Mouse (Mus musculus) ES-E14 (cell line): ENCODE results near the gene Cep290. TPM values are rescaled to one million over a fixed set of nuclear protein-coding genes. Genes with fewer than 3 reads are reported as not detected.

Experiments used
- DNase-seq: peaks from one replicate; pipeline ENCODE4 v3.0.0-alpha.2; 2013; ENCODE audit warnings: low read depth, low spot score
- H3K27ac ChIP-seq: 2 replicates; pipeline ENCODE4 v1.5.1; 2012; ENCODE audit warnings: low read depth, mild to moderate bottlenecking, low read length, moderate library complexity, mixed read lengths; ENCODE audit not compliant: poor library complexity, insufficient read depth, severe bottlenecking
- H3K36me3 ChIP-seq: 2 replicates; pipeline ENCODE4 v1.6.1; 2012; ENCODE audit warnings: mild to moderate bottlenecking, low read length, moderate library complexity, mixed read lengths; ENCODE audit not compliant: control insufficient read depth, poor library complexity, insufficient read depth, severe bottlenecking
- H3K4me1 ChIP-seq, 2 experiments: fragments of 150-350 bp in 1 of 2; sonication (generic) in 1 of 2; 2 replicates each; pipeline ENCODE4 v1.6.1; 2012; ENCODE audit warnings: low read length in 2 of 2, mild to moderate bottlenecking in 1 of 2, mixed read lengths in 1 of 2; ENCODE audit not compliant: control insufficient read depth in 2 of 2, insufficient read depth in 2 of 2, poor library complexity in 1 of 2
- H3K4me3 ChIP-seq, 2 experiments: fragments of 150-350 bp in 1 of 2; sonication (generic) in 1 of 2; 2 replicates each; pipeline ENCODE4 v1.5.1; 2012; ENCODE audit warnings: low read length in 2 of 2, low read depth in 1 of 2, mild to moderate bottlenecking in 1 of 2, mixed read lengths in 1 of 2; ENCODE audit not compliant: insufficient read depth in 1 of 2, poor library complexity in 1 of 2, severe bottlenecking in 1 of 2
- H3K9ac ChIP-seq: 2 replicates; pipeline ENCODE4 v1.6.1; 2012; ENCODE audit warnings: low read depth, mild to moderate bottlenecking, low read length, mixed read lengths; ENCODE audit not compliant: poor library complexity, insufficient read depth, severe bottlenecking
- H3K9me3 ChIP-seq: fragments of 150-350 bp; sonication (generic); 2 replicates; pipeline ENCODE4 v1.6.1; 2012; ENCODE audit warnings: low read depth, mild to moderate bottlenecking, low read length; ENCODE audit not compliant: control insufficient read depth, insufficient read depth
- CHD2 ChIP-seq: IDR thresholded peaks from 2 replicates; pipeline ENCODE4 v1.6.1; 2014; ENCODE audit warnings: mild to moderate bottlenecking, low read depth, low read length, inconsistent platforms
- HCFC1 ChIP-seq: IDR thresholded peaks from 2 replicates; pipeline ENCODE4 v1.6.1; 2012; ENCODE audit warnings: low read length, inconsistent platforms, borderline replicate concordance; ENCODE audit not compliant: insufficient read depth
- MAFK ChIP-seq: IDR thresholded peaks from 2 replicates; pipeline ENCODE4 v1.6.1; 2014; ENCODE audit warnings: mild to moderate bottlenecking, low read depth, low read length, inconsistent platforms; ENCODE audit not compliant: insufficient read depth
- ZC3H11A ChIP-seq: IDR thresholded peaks from 2 replicates; pipeline ENCODE4 v1.6.1; 2012; ENCODE audit warnings: low read depth, mild to moderate bottlenecking, inconsistent platforms, low read length, borderline replicate concordance
- ZNF384 ChIP-seq: IDR thresholded peaks from 2 replicates; pipeline ENCODE4 v1.6.1; 2012; ENCODE audit warnings: low read depth, low read length, inconsistent platforms
- in situ Hi-C, 2 experiments: fragments of 600-800 bp; cut with MboI; formaldehyde crosslinking; loops; one replicate each; pipeline ENCODE4 v1.15.1; 2025; ENCODE audit warnings: low sequenced_read_pairs in 2 of 2, inconsistent platforms in 1 of 2; ENCODE audit not compliant: unreplicated experiment in 2 of 2
- total RNA-seq: library from RNA; depleted of rRNA; stranded (reverse); fragments of 300-350 nt; gene quantifications from 2 replicates; pipeline ENCODE4 v1.2.3, GENCODE M21; 2012

Gene Cep290
- total RNA-seq, 1 experiment: 12.5 TPM

DNA sequence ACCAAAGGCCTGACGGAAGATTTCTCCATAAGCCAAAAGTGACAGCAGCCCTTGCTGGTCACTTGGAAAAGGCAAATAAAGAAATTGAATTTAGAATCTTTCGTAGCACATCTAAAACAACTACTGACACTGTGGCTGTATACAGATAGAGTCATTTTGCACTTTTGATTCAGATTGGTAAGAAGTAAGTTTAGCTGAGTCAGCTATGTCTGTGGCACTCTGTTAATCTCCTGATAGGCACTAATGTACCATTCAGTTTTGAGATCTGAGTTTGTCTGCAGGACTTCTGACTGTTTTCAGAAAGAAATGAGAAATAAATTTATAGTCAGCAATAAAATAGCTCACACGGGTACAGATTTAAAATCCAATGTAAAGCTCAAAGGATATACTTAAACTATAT, 7.8 kb upstream of the Cep290 start:
- in situ Hi-C loops: no loop called here
- Histone ChIP-seq H3K27ac (no peak overlapping the region), H3K4me3 (no peak overlapping the region), H3K36me3 (peaks cover 5% of the 10 kb centered on the region), H3K9ac (no peak overlapping the region), H3K9me3 (no peaks in the 10 kb centered on the region), H3K4me1 (0 out of 4 replicates have a peak, but pooled peaks cover 0 to 2% of the 10 kb centered on the region in 2 experiments)
- no peak for DNase-seq
- TF ChIP-seq MAFK: peak; percentile 70; the same call in 1 of the 2 replicates
- no peak for TF ChIP-seq CHD2

DNA sequence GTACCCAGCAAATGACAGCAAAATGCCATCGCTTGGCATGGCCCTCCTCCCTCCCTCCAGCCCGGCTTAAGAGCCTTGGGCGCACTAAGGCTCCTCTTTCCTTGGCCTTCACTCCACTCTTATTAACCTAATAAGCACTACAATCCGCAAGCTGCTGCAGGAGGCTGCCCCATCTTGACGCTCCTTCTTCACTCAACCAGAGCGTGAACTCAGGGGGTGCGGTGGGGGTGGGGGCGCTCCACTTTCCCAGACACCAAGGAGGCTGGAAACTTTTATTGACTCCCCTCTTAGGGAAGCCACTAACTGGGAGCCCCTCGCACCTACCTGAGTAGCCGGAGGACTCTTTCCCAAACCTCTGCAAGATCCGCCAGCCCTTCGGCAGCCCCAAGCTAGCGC, 659 bp upstream of the Cep290 start:
- H3K27ac ChIP-seq: peak overlapping the region; percentile 29; the same call in 1 of the 2 replicates
- H3K4me3 ChIP-seq: peak overlapping the region; percentile 90 to 98
- DNase-seq: peak; percentile 24
- TF ChIP-seq HCFC1 (no peak), CHD2 (no peak), ZNF384 (no peak), ZC3H11A (no peak), MAFK (no peak)
- in situ Hi-C loops: no loop called here
- H3K9ac ChIP-seq: peak overlapping the region; percentile 85
- no peaks in the 10 kb centered on the region for H3K36me3 ChIP-seq
- no peaks in the 10 kb centered on the region for H3K9me3 ChIP-seq
- H3K4me1 ChIP-seq: peaks cover 2 to 6% of the 10 kb centered on the region in 2 experiments; a peak in 2 of 4 replicates

DNA sequence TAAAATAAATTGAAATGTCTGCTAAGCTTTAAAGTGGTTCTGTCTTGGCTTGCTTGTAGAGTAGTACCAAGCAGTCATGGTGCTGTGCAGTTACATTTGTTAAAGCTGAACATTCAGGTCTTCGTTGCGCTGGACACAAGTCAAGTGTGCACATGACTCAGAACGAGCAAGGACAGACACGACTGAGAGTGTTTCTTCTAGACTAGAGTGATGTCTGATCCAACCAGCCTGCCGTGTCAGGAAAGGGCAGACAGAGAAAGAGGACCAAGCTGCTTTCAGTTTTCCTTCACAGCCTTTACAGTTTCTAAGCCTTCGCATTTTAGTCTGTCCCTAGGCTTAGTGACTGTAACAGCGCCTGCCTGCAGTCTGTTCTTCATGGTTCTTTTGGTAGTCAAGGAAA, 4.6 kb downstream of the Cep290 start:
- Histone ChIP-seq H3K4me3 (no peak overlapping the region), H3K4me1 (peaks cover 0 to 4% of the 10 kb centered on the region in 2 experiments; a peak in 1 of 4 replicates), H3K36me3 (no peaks in the 10 kb centered on the region; the same call in 1 of the 2 replicates), H3K9me3 (no peaks in the 10 kb centered on the region; the same call in 1 of the 2 replicates), H3K9ac (no peak overlapping the region), H3K27ac (no peak overlapping the region)
- DNase-seq: no peak
- TF ChIP-seq ZNF384 (no peak), MAFK (no peak), CHD2 (no peak), ZC3H11A (no peak)
- in situ Hi-C loops: no loop called here

DNA sequence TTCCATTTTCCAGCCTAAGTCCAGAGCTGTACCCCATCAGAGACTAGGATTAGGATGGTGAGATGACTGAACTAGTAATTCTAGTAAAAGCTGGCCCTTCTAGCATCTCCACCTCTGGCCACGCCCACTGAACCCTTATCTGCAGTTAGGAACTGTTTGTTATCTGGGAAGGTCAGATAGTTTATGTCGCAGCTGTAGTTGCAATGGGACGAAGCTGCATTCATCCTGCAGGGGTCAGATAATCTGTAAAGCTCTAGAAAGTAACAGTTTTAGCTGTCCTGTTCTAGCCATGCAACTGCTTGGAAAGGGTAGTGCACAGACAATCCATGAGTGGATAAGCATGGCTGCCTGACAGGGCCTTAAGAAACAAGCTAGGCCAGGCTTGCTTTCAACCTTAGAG, 11.0 kb downstream of the Cep290 start:
- no peak overlapping the region for H3K27ac ChIP-seq
- DNase-seq: no peak
- H3K9ac ChIP-seq: no peak overlapping the region
- H3K36me3 ChIP-seq: no peaks in the 10 kb centered on the region; the same call in 1 of the 2 replicates
- in situ Hi-C loops: no loop called here
- TF ChIP-seq CHD2 (no peak), ZC3H11A (no peak), MAFK (no peak), HCFC1 (no peak), ZNF384 (no peak)
- H3K9me3 ChIP-seq: no peaks in the 10 kb centered on the region; the same call in 1 of the 2 replicates
- no peaks in the 10 kb centered on the region for H3K4me1 ChIP-seq
- H3K4me3 ChIP-seq: no peak overlapping the region

DNA sequence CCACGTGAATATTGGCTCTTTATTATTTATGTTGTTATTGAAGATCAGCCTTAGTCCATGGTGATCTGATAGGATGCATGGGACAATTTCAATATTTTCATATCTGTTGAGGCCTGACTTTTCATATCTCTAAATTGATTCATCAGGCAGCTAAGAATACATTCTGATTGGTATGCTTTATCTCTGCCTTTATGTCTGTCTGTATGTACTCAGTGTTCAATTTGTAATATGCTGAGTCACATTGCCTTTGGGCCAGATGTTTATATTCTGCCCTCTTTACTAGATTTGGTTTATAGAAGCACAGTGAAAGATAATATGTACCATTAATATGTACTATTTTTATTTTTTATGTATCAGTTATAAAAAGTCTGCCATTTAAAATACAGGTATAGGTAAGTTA, 20.8 kb downstream of the Cep290 start:
- no peak overlapping the region for H3K27ac ChIP-seq
- in situ Hi-C loops: no loop called here
- H3K36me3 ChIP-seq: no peaks in the 10 kb centered on the region
- no peaks in the 10 kb centered on the region for H3K9me3 ChIP-seq
- DNase-seq: no peak
- H3K9ac ChIP-seq: no peak overlapping the region
- H3K4me3 ChIP-seq: no peak overlapping the region
- H3K4me1 ChIP-seq: no peaks in the 10 kb centered on the region
- no peak for TF ChIP-seq ZC3H11A
- TF ChIP-seq MAFK: no peak
- no peak for TF ChIP-seq ZNF384
- TF ChIP-seq CHD2: no peak
- TF ChIP-seq HCFC1: no peak
